Mouse (Mus musculus) kidney, postnatal 14 days (tissue): ENCODE data around the gene Olfr92.
"Not testable (repeated sequence)": the region's sequence is repeated elsewhere in the genome, so short reads cannot be mapped to it uniquely, and the experiment has no call there.

Source experiments
- DNase-seq: peaks from one replicate; pipeline ENCODE4 v3.0.0; 2022; ENCODE audit warnings: mixed read lengths

Olfr92 gene

DNA sequence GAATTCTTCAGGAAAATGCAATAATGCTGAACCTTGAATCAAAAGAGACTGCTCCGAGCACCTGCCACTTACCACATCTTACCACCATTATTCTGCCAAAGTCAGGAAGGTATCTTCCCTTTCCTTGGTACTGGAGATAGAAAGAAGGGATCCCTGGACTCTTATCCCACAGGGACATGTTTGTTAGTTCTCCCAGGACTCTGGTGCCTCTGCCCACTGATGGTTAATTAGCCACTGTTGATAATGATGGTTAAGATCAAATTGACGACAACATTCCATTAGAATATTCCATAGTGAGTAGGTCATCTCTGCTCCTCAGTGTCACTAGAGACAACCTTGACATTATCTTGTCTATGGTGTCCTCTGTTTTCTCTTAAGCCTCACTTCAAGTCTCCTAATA, at the start of gene Olfr92:
Gene Olfr92 (minus strand): TSS at position 101 of the 400 bp plus-strand sequence.
- DNase-seq, result no peak

DNA sequence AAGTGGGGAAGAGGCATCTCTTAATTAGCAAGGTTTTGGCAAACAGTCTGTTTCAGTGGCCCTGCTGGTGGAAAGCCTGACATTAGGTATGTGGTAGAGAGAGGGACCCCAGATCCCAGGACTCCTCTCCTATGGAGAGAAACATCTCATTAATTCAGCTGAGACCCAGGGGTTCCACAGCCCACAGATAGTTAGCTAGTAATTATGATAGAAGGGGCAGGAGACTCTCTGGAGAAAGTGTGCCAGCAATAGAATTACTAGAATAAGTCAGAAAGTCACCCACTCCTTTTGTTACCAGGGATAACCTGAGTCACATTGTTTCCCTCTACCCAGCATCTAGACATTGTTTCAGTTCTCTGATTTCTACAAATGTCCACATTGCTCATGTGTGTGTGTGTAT, 41.5 kb upstream of the Olfr92 start, which contains the start of gene Olfr93:
Gene Olfr93 (minus strand): TSS at position 101 of the 400 bp plus-strand sequence.
- DNase-seq, result no peak

- not testable (repeated sequence) for DNase-seq
Observed at GRCm38 (mm10) chr17:37131366-37131765, 11.5 kb upstream of the Olfr92 start.

DNA sequence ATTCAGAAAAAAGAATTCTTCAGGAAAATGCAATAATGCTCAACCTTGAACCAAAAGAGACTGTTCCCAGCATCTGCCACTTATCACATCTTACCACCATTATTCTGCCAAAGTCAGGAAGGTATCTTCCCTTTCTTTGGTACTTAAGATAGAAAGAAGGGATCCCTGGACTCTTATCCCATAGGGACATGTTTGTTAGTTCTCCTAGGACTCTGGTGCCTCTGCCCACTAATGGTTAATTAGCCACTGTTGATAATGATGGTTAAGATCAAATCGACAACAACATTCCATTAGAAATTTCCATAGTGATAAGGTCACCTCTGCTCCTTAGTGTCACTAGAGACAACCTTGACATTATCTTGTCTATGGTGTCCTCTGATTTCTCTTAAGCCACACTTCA, 21.7 kb downstream of the Olfr92 start, which contains the start of gene Olfr91:
Gene Olfr91 (minus strand): TSS at position 101 of the 400 bp plus-strand sequence.
- no peak for DNase-seq

GRCm38 (mm10) chr17:37093289-37093688, 26.6 kb downstream of the Olfr92 start:
- no peak for DNase-seq

GRCm38 (mm10) chr17:37092198-37092597, 27.7 kb downstream of the Olfr92 start:
- DNase-seq, result no peak

GRCm38 (mm10) chr17:37088399-37088798, 31.5 kb downstream of the Olfr92 start, which contains the start of gene Olfr90:
Gene Olfr90, minus strand, starts transcription at chr17:37088499.
- no peak for DNase-seq

DNA sequence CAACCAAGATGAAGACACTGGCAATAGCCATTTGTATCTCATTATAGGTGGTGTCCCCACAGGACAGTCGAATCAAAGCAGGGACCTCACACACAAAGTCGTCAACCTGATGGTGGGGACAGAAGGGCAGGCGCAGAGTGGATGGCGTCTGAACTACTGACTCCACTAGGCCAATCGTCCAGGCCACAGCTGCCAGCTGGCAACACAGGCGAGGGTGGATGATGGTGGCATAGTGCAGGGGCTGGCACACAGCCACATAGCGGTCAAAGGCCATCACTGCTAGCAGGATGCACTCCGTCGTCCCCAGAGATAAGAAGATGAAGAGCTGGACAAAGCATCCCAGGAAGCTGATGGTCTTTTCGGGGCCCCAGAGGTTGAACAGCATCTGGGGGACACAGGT, 34.3 kb downstream of the Olfr92 start:
- DNase-seq, result no peak

GRCm38 (mm10) chr17:37084632-37085031, 35.3 kb downstream of the Olfr92 start:
- DNase-seq, result no peak

GRCm38 (mm10) chr17:37083327-37083726, 36.6 kb downstream of the Olfr92 start:
- peak; percentile 60 for DNase-seq

DNA sequence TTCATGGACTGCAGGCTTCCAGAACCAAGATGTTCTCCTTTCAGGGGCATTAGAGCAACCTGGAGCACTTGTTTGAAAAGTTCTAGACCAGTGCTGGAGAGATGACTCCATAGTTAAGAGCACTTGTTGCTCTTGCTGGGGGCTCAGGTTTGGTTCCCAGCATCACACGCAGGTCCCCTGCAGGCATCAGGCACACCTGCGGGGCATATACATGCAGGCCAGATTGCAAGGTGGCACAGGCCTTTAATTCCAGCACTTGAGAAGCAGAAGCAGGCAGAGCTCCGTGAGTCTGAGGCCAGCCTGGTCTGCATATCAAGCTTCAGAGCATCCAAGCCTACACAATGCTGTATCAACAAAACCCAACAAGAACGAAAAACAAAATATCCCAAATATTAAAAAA, 38.2 kb downstream of the Olfr92 start:
- no peak for DNase-seq

DNA sequence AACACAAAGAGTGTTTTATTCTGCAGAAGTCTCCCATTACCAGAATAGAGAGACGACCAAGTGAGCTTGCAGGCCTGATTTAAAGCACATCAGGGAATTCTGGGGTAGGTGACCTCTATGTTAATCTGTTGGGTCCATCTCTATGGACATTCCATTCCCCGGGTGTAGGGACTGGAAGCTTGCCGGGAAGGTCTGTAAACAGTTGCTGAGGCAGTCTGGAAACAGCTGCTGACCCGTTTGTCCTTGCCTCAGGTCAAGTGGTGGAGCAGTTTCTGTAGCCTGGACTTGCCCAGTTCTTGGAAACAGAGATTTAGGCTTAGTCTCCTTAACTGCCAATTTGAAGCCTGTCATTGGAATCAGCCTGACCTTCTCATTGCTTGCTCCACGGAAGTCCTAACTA, 39.8 kb downstream of the Olfr92 start:
- DNase-seq, result peak; percentile 75

DNA sequence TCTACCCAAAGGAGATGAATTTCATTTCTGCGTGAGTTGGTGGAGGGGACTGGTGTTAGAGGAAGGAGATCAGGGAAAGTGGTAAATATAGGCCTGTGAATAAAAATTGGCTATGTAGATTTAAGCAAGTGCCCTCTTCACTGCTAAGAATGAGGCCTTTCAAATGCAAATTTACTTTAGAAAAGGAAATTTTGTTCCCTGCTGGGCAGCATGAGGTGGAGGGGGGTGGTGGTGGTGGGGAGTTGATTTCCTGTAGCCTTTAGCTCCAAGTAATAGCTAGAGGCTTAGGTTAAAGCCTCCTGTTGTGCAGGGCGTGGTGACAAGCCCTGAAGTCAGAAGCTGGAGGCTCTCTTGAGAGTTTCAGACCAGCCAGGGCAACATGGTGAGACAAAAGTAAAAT, 40.9 kb downstream of the Olfr92 start:
- no peak for DNase-seq

DNA sequence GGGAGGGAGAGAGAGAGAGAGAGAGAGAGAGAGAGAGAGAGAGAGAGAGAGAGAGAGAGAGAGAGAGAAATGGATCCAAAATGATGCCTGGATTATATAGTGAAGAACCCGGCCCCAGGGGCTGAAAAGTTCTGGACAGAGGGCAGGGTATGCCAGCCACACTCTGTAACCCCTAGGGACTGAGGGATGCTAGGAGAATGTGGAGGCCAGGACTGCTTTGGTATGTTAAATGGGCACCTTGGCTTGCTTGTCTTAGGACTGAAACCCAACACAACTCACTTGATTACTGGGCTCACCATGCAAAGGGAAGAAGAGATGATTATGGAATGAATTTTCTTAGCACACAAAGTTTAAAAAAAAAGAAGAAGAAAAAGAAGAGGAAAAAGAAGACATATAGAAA, 41.7 kb downstream of the Olfr92 start:
- DNase-seq, result no peak

GRCm38 (mm10) chr17:37075766-37076165, 44.1 kb downstream of the Olfr92 start:
- no peak for DNase-seq

- DNase-seq, result no peak
Observed at GRCm38 (mm10) chr17:37075181-37075580, 44.7 kb downstream of the Olfr92 start.

DNA sequence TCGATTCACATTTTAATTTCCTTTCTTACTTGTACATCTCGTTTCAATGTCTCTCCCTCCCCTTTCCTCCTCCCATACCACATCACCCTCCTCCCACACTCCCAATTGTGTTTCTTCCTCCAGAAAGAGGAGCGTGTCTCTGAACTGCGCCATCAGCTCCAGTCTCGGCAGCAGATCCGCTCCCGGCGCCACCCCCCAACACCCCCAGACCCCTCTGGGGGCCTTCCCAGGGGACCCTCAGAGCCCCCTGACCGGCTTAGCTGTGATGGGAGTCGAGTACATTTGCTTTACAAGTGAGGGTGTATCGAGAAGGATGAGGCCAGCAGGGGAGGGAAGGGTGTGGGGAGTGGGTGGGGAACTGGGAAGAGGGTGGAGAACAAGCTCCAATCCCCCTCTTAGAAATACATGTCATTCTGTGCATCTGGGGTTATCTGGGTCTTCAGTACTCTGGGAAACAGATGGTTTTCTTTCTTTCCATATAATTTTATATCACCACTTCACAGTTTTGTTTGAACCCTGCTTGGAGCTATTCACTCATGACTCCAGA, 47.1 kb downstream of the Olfr92 start:
- no peak for DNase-seq

DNA sequence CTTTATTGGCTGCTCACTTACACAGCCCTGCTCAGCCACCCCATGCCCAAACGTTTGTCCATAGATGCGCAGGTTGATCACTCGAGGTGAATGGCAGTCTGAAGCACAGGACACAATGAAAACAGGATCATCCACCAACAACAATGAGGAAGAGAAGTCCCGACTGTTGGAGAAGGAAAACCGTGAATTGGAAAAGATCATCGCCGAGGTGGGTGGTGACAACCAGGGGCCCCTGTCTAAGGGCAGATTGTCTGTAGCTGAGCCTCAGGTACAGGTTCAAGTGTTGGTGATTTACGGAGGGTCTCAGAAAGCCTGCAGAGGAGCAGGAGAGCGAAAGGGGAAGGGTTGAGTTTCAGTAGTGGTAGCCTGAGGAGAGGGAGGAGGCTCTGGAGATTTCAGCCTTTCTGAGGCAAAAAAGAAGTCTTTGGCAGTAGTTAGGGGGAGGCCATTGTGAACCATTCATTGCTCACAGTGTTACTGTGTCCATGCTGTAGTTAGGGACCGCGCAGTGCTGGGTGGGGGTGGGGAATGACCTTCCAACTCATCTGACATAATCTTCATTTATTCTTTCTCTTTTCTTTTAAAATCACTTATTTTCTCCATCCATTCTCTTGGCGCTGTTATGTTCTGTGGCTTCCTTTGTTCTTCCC, 47.7 kb downstream of the Olfr92 start:
- DNase-seq, result no peak

- no peak for DNase-seq
Observed at GRCm38 (mm10) chr17:37070121-37070520, 49.8 kb downstream of the Olfr92 start.

DNA sequence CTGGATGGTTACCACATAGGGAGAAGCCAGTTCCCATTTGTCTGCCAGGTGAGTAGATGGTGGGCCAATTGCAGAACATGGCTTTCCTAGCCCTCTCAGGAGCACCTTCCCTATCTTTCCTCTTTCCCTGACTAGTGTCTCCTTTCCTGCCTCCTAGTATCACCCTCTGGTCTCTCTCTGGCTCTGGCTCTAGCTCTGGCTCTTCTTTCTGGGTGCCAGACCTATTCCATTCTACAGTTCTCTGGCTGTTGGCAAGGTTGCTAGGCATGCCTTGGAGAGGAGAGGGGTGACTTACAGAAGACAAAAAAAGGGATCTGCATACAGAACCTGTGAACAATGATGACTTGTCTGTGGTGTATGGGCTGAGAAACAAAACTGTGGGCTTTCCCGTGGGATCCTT, 52.0 kb downstream of the Olfr92 start:
- no peak for DNase-seq

GRCm38 (mm10) chr17:37065993-37066392, 53.9 kb downstream of the Olfr92 start:
- no peak for DNase-seq

DNA sequence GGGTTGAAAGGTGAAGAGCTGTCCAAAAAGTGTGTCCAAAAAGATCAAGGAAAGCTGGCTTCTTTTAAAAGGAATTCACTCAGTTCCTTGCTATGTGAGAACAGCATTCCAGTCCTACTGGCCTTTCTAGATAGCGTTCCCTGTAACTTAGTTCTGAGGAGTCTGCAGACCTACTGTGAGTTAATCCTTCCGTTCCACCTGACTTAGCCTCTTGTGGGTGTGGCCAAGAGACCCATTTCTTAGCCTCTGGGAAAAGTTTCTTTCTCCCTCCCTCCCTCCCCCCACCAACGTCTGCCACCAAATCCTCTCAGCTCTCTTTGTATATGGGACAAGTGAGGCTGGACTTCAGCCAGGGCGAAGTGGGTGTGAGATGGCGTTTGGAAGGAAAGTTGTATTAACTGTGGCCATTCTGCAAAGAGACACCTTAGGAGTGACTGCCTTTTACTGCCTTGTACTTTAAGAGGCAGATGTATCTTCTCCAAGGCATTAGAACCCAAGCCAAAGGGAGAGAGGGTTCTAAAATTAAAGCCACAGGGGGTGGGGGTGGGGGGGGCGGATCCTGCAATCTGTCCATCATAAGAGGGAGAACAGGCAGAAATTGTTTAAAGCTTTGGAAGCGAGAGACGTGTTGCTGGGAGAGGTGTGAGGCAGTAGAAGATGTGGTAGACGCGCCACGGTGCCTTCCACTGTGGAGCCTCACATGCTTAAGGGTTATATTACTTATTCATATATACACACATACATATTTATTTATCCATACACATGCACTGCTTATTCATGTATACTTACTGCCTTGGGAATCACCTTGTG, 56.0 kb downstream of the Olfr92 start:
- DNase-seq, result no peak

DNA sequence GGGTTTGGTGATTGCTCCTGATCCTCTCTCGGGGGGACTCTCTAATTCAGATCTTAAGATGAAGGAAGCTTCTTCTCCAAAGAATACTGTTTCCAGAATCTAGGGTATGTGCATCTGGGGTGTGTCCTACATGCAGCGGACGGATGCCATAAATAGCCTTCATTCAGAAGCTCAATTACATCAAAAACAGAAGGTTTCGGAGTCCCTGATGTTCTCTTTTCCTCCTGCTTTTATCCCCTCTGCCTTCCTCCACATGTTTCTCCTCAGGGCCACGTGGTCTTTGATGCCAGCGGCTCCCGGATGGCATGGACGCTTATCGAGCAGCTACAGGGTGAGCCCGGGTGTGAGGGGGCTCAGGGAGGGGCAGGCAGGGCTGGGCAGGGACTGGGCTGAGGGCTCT, 56.8 kb downstream of the Olfr92 start:
- no peak for DNase-seq

DNA sequence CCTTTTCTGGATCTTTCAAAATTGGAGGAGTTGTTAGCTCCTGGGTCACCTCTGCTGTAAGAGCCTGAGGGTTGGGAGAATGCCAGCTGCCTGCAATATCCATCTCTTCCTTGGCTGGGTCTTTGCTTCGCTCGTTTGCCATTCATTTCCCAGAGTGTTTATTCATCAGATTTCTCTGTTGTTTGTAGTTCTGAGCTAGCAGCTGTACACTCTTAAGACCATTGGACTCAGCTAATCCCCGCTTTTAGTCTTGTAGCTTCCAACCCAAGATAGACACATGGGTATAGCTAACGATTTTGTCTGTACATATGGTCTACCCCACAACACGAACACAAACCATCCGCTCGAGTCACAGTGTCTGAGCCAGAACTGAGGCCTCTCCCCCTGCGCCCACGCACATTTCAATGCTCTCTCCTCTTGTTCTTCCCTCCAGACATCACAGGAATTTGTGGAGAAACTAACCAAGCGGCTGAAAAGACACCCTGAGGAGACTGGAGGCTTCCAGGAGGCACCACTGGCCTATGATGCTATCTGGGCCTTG, 57.7 kb downstream of the Olfr92 start:
- DNase-seq, result no peak
